Mouse (Mus musculus) spleen, embryonic (tissue): Measurements from ENCODE around the gene Glt28d2.

ENCODE experiments used
- CTCF ChIA-PET: fragments of 350-600 bp; sonication (Branson Sonifier 250); formaldehyde crosslinking; loops from one replicate; lab custom pipeline; 2022; lab: Charles Lee

Gene Glt28d2

GRCm38 (mm10) chr3:85829047-85829446, 58.3 kb downstream of the Glt28d2 start:
- CTCF ChIA-PET: no interaction called here

- CTCF ChIA-PET: no interaction called here
Measured at GRCm38 (mm10) chr3:85827815-85828214, 59.5 kb downstream of the Glt28d2 start.

GRCm38 (mm10) chr3:85827283-85827682, 60.0 kb downstream of the Glt28d2 start:
- CTCF ChIA-PET: no interaction called here

GRCm38 (mm10) chr3:85820839-85821548, 66.3 kb downstream of the Glt28d2 start:
- CTCF ChIA-PET: no interaction called here
